24 mouse cellular contexts compared by ENCODE assay signal in genomic region chr1:64860235-64860920, GRCm38 (mm10).
DNase-seq lines count a peak whose midpoint lies in the region; ATAC-seq and TF ChIP-seq lines count a peak whose summit lies in the region.
"Had no signal": no experiment of that assay in that cellular context is flagged by ENCODE, and none has a peak within 500 bp of the region (broad histone marks: within the 10 kb centered on the region; RNA-seq: fewer than 3 reads in every experiment).

No protein-coding gene starts in this region.

- peak; percentile 53 for DNase-seq in forebrain, embryonic 14.5 days (ENCODE audit: low spot score)
- peak; percentile 5 for DNase-seq in liver, adult 2 months (ENCODE audit: extremely low read depth, low read depth, low spot score)
- DNase-seq in liver, result no peak
- peak; percentile 51 for DNase-seq in adipocyte (ENCODE audit: low spot score)
- no peak for DNase-seq in urinary bladder, adult 2 months (ENCODE audit: low spot score)
- DNase-seq in heart, postnatal 36 days, result no peak
- DNase-seq: adrenal gland, postnatal 14 days; cerebellum, adult 18-20 months; gastrocnemius, postnatal 25 days; heart, postnatal 4 days; lung, postnatal 36 days; right cerebral cortex, adult 18-20 months; spleen, adult 18-20 months; thymus, postnatal 14 days had no signal

- WGBS in forebrain, embryonic 14.5 days, result 87% methylated on average over 11 of the region's 11 CpGs
- WGBS in forebrain, embryonic 16.5 days, result 80% methylated on average over 11 of the region's 11 CpGs
- 77% methylated on average over 11 of the region's 11 CpGs for WGBS in liver, adult 2 months

- H3K27ac ChIP-seq in forebrain, embryonic 14.5 days (ENCODE audit: low read depth, low read length), result no peak overlapping the region
- H3K27ac ChIP-seq in forebrain, embryonic 16.5 days (ENCODE audit: low read length), result no peak overlapping the region
- H3K27ac ChIP-seq in liver, adult 2 months (replicated peaks; ENCODE audit: insufficient read depth, low read depth, low read length), result no peak overlapping the region
- H3K27ac ChIP-seq: forebrain, embryonic 10.5 days; hindbrain, embryonic 13.5 days; limb, embryonic 15.5 days; liver, embryonic 15.5 days; lung, embryonic 15.5 days had no signal

- no peak overlapping the region for H3K4me3 ChIP-seq in forebrain, embryonic 14.5 days (ENCODE audit: low read depth, low read length)
- H3K4me3 ChIP-seq in forebrain, embryonic 16.5 days (replicated peaks; ENCODE audit: low read length), result no peak overlapping the region
- no peak overlapping the region for H3K4me3 ChIP-seq in liver, adult 2 months (ENCODE audit: insufficient read depth, low read depth, low read length)
- H3K4me3 ChIP-seq: forebrain, embryonic 10.5 days; hindbrain, embryonic 13.5 days; limb, embryonic 15.5 days; liver, embryonic 15.5 days; lung, embryonic 15.5 days had no signal

- no peaks in the 10 kb centered on the region for H3K27me3 ChIP-seq in forebrain, embryonic 14.5 days (replicated peaks; ENCODE audit: control insufficient read depth, insufficient read depth, low read length)
- H3K27me3 ChIP-seq in forebrain, embryonic 16.5 days (replicated peaks; ENCODE audit: control insufficient read depth, insufficient read depth, low read length), result no peaks in the 10 kb centered on the region
- no peaks in the 10 kb centered on the region for H3K27me3 ChIP-seq in liver, adult 2 months (ENCODE audit: control insufficient read depth, insufficient read depth, low read length)
- H3K27me3 ChIP-seq: hindbrain, embryonic 13.5 days; limb, embryonic 15.5 days; liver, embryonic 15.5 days; lung, embryonic 15.5 days had no signal

- no peaks in the 10 kb centered on the region for H3K79me2 ChIP-seq in liver, adult 2 months (ENCODE audit: control insufficient read depth, insufficient read depth, low read length)

- intact Hi-C loops in heart, postnatal 36 days (cut with DNase I), result no loop called here

- no peak for TF ChIP-seq CTCF in liver, adult 2 months (IDR thresholded peaks at IDR 0.05; ENCODE audit: low read depth, low read length)

- no peaks in the 10 kb centered on the region for H3K36me3 ChIP-seq in forebrain, embryonic 14.5 days (ENCODE audit: control insufficient read depth, insufficient read depth, low read length)
- no peaks in the 10 kb centered on the region for H3K36me3 ChIP-seq in forebrain, embryonic 16.5 days (ENCODE audit: control insufficient read depth, insufficient read depth)
- no peaks in the 10 kb centered on the region for H3K36me3 ChIP-seq in liver, adult 2 months (ENCODE audit: control insufficient read depth, insufficient read depth, low read length)
- H3K36me3 ChIP-seq: forebrain, embryonic 10.5 days; hindbrain, embryonic 13.5 days; limb, embryonic 15.5 days; liver, embryonic 15.5 days; lung, embryonic 15.5 days had no signal

- no peak for TF ChIP-seq POLR2A in liver, adult 2 months (IDR thresholded peaks at IDR 0.05; ENCODE audit: extremely low read depth, insufficient read depth, low read length)

- no peak overlapping the region for H3K4me2 ChIP-seq in forebrain, embryonic 14.5 days (ENCODE audit: low read length)
- no peak overlapping the region for H3K4me2 ChIP-seq in forebrain, embryonic 16.5 days (ENCODE audit: low read length)
- H3K4me2 ChIP-seq: heart, embryonic 11.5 days; hindbrain, embryonic 13.5 days; limb, embryonic 15.5 days; liver, embryonic 15.5 days; lung, embryonic 15.5 days; midbrain, embryonic 11.5 days had no signal

- H3K9me3 ChIP-seq in forebrain, embryonic 14.5 days (replicated peaks; ENCODE audit: control insufficient read depth, low read length), result no peaks in the 10 kb centered on the region
- H3K9me3 ChIP-seq in forebrain, embryonic 16.5 days (ENCODE audit: control insufficient read depth, low read length), result no peaks in the 10 kb centered on the region
- H3K9me3 ChIP-seq: forebrain, embryonic 10.5 days; hindbrain, embryonic 13.5 days; limb, embryonic 15.5 days; liver, embryonic 15.5 days; lung, embryonic 15.5 days had no signal

- ATAC-seq in forebrain, embryonic 14.5 days, result no peak
- no peak; the same call in 1 of the 2 replicates for ATAC-seq in forebrain, embryonic 16.5 days
- ATAC-seq: CD4-positive, CD25-positive, alpha-beta regulatory T cell, adult 4 months; midbrain, embryonic 16.5 days had no signal

- no peaks in the 10 kb centered on the region for H3K4me1 ChIP-seq in forebrain, embryonic 14.5 days (ENCODE audit: control insufficient read depth, insufficient read depth, low read length)
- no peaks in the 10 kb centered on the region for H3K4me1 ChIP-seq in forebrain, embryonic 16.5 days (replicated peaks; ENCODE audit: control insufficient read depth, insufficient read depth, low read length)
- no peaks in the 10 kb centered on the region for H3K4me1 ChIP-seq in liver, adult 2 months (ENCODE audit: control insufficient read depth, insufficient read depth, low read length)
- H3K4me1 ChIP-seq: hindbrain, embryonic 13.5 days; limb, embryonic 15.5 days; liver, embryonic 15.5 days had no signal

- H3K9ac ChIP-seq in forebrain, embryonic 14.5 days (ENCODE audit: low read length), result no peak overlapping the region
- no peak overlapping the region for H3K9ac ChIP-seq in forebrain, embryonic 16.5 days (replicated peaks; ENCODE audit: low read depth, low read length)
- H3K9ac ChIP-seq in liver, adult 2 months (ENCODE audit: low read depth, low read length), result no peak overlapping the region
- H3K9ac ChIP-seq: hindbrain, embryonic 13.5 days; limb, embryonic 15.5 days; liver, embryonic 15.5 days; lung, embryonic 15.5 days had no signal

Comparison
In these comparisons a context has a peak if more than half of its experiments do, and no peak if none do; other contexts are left out.
1. DNase-seq: peak in forebrain, embryonic 14.5 days (single experiment), liver, adult 2 months (single experiment) and adipocyte (single experiment); none in liver (single experiment), urinary bladder, adult 2 months (single experiment) and heart, postnatal 36 days (0 of 2).